Mouse (Mus musculus): ENCODE measurements around the gene Kbtbd4.

The Kbtbd4 gene

GRCm38 (mm10) chr2:90904856-90905224 lies 300 bp downstream of the Kbtbd4 start:
- no peak for DNase-seq (ENCODE audit: low spot score in 2 of 2)

GRCm38 (mm10) chr2:90906721-90907120 lies 2.2 kb downstream of the Kbtbd4 start:
- no peak for DNase-seq (ENCODE audit: low spot score in 2 of 2)

DNA sequence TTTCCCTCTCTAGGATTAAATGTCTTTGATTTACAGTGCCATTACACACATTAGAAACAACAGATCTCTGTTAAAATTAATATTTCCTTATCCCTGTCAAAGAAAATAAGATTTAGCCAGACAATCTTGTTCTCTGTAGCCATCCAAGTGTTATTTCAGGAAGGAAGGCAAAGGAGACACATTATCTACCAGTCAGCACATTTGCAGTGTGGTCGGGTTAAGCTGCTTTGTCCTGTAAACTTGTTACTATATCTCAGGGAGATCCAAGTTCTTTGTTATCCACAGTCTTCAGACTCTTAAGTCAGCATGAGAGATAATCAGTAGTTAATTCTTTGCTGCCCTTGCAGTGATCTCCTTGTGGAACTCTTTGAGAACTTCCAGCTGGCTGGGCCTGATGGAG lies 6.3 kb downstream of the Kbtbd4 start:
- DNase-seq (ENCODE audit: low spot score in 2 of 2), result no peak

DNA sequence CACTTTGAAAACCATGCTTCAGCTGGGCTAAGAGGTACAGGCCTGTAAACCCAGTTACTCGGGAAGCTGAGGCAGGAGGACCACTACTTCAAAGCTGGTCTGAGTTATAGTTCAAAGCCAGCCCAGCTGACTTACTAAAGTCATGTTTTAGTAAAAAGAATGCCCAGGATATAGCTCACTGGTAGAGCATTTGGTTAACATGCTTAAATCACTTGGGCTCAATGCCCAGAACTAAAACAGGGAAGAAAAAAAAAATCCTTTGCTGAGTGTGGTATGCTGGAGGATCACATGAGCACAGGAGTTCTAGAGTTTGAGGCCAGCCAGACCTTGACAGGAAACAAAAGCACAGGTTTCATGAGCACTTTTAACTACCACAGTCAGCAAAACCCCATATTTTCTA lies 7.1 kb downstream of the Kbtbd4 start:
- no peak for DNase-seq (ENCODE audit: low spot score in 2 of 2)

DNA sequence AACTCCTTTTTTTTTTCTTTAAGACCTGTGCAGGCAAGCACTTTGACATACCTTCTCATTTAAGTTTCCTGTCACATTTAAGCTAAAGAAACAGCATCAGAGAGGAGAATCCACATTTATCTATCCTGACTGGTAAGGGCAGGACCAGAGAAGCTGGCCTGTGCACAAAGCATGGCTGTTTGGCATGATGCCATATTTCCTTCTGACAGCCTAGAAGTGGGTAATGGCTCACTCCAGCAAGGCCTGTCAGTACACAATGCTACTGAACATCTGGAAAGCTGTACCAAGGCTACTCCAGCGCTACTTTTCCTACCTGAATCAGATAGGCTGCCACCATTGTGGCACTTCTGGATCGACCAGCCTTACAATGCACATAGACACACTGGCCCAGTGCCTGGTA lies 9.1 kb downstream of the Kbtbd4 start:
- no peak for DNase-seq (ENCODE audit: low spot score in 2 of 2)

DNA sequence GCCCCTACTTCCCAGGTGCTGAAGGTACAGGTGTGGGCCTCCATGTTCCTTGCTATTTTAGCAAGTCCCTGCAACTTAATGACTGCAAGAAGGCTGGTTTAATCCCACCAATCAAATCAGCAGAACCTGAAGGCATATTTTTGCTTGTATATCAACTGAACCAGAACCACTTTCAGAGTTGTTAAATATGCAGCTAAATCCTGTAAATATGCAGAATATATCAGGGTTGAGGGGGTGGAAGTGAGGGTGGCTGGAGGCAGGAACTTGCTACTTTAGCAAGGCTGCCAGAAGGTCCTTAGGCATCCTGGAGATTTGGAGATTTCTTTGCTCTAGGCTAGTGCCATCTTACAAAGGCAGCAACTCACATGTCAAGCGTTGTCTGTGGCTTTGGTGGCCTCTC lies 11.0 kb downstream of the Kbtbd4 start:
- no peak for DNase-seq (ENCODE audit: low spot score in 2 of 2)

DNA sequence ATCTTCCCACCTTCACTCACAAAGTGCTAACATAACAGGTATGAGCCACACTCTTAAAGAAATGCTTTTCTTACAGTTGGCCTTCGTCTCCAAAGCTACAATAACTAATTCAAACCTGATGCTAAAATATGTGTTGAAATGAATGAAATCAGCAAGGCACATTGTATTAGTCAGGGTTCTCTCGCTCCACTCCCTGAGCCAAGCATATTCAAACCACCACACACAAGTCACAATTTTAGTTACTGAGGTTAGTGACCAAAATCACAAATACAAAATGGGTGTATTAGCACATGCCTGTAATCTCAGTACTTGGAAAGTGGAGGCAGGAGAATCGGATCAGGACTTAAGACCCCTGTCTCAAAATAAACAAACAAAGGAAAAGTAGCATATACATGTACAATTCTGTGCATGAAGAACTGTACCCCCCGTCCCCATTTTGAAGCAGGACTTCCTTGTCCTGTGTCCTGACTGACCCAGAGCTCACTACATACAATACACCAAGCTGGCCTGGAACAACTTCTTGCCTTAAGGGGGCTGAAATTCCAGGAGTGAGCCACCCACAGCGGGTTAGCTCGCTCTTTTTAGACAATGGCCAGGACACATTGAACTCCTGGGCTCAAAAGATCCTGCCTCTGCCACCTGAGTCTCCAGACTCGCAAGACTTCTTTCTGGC lies 12.2 kb downstream of the Kbtbd4 start:
- no peak for DNase-seq (ENCODE audit: low spot score in 2 of 2)

GRCm38 (mm10) chr2:90917233-90917998 lies 12.9 kb downstream of the Kbtbd4 start:
- DNase-seq (ENCODE audit: low spot score in 2 of 2), result peak; percentile 57 to 74

DNA sequence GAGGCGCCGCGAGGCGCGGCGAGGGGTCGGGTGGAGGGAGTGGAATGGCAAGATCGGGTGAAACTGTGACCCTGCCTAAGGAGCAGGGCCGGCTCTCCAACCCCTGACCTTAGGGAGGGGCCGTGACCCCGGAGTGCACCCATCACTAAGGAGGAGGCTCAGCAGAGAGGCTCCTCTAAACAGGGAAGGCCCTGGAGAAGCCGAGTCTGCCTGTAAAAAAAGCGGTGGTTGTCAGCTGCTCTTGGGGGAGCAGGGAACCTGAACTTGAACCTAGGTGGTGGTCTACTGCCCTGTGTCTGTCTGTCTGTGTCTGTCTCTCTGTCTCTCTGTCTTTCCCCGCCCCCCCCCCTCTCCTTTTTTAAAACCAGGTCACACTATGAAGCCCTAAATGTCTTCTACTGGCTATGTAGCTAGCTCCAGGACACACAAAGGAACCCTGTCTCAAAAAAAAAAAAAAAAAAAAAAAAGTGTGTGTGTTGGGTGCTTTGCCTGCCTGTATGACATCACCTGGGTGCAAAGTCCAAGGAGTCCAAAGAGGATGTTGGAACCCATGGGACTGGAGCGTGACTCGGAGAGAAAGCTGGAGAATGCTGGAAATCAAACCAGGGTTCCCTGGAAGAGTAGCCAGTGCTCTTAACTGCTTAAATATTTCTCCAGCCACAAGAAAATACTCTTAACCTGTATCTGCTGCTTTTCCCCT lies 13.6 kb downstream of the Kbtbd4 start:
- DNase-seq (ENCODE audit: low spot score in 2 of 2), result no peak

DNA sequence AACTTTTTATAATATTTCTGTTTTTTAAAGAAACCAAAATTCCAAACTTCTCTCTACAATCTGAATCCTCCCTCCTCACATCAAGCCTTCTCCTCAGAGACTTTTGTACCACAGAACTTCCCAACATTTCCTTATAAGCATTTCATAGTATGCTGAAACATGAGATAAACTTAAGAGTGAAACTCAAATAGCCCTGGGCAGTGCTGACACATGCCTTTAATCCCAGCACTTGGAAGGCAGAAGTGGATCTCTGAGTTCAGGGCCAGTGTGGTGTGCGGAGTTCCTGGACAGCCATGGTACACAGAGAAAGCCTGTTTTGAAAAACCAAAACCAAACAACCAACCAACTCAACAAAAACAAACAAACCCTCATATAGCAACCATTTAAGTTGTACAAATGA lies 16.6 kb downstream of the Kbtbd4 start:
- no peak for DNase-seq (ENCODE audit: low spot score in 2 of 2)

DNA sequence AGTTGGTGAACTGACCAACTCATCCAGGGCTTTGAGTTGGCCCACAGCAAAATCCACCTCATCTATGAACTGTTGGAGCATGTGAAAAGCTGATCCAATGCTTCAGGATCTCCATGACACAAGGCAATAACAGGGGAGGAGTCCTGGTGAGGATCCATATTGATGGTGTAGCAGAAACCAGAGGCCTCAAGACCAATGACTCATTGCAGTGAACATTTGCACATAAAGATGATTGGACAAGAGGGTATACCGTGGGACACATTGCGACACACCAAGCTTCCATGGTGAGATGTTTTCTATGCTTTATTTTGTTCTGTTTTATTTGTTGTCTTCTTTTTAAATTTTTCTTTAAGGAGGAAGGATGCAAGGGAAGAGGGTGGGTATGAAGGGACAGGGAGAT lies 18.1 kb downstream of the Kbtbd4 start:
- DNase-seq (ENCODE audit: low spot score in 2 of 2), result no peak

GRCm38 (mm10) chr2:90928566-90928965 lies 24.0 kb downstream of the Kbtbd4 start:
- no peak for DNase-seq (ENCODE audit: low spot score in 2 of 2)

GRCm38 (mm10) chr2:90931829-90932228 lies 27.3 kb downstream of the Kbtbd4 start:
- DNase-seq (ENCODE audit: low spot score in 2 of 2), result no peak

- no peak for DNase-seq (ENCODE audit: low spot score in 2 of 2)
These were observed 27.7 kb downstream of the Kbtbd4 start for GRCm38 (mm10) chr2:90932273-90932672.

DNA sequence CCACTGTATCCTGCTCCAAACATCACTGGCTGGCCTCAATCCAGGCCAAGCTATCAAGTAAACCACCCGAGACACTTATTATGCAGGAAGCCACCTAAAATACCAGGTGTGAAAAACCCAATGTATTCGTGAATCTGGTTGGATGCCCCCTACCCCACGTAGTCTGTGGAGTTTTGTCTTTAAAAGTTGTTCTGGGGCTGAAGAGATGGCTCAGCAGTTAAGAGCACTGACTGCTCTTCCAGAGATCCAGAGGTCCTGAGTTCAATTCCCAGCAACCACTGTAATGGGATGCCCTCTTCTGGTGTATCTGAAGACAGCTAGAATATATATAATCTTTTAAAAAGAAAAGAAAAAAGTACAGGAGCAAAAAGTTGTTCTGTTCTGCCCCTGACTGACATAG lies 33.8 kb downstream of the Kbtbd4 start:
- DNase-seq (ENCODE audit: low spot score in 2 of 2), result no peak

- DNase-seq (ENCODE audit: low spot score in 2 of 2), result no peak
These were observed 35.2 kb downstream of the Kbtbd4 start for GRCm38 (mm10) chr2:90939750-90940149.

- DNase-seq (ENCODE audit: low spot score in 2 of 2), result peak; percentile 73 to 76
These were observed 36.0 kb downstream of the Kbtbd4 start, which contains the start of gene Celf1 for GRCm38 (mm10) chr2:90940233-90941229. Celf1 (plus strand) TSS chr2:90940382.

DNA sequence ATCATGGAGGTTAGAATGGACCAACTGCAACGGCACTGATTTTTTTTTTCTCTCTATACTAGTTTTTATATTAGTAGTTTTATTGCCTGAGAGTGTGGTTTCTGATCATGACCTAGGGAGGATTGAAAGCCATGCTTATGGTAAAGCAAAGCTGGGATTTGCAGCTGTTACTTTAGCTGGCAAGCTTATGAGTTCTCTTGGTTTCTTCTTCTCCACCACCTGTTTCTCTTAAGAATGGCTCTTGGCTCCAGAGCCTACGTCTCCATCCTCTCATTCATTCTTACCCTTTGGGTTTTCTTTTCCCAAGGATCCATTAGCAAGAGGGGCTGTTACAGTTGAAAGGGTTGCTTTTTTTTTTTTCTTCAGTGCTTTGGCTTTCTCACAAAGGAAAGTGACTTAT lies 37.2 kb downstream of the Kbtbd4 start:
- DNase-seq (ENCODE audit: low spot score in 2 of 2), result no peak

DNA sequence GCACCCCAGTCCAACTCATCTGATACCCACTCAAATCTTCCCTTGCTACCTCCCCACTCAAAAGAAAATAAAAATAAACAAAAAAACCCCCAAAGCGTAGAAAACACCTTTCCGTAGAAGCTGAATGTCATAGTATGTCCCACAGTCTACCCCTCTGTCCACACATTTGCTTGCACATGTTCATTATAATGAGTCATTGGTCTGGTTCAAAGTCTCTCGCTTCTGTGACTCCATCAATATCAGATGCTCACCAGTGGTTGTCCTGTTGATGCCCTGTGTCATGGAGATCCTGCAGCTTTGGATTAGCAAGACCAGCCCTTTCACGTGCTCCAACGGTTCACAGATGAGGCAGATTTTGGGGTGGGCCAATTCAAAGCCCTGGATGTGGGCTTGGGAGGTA lies 45.6 kb downstream of the Kbtbd4 start:
- no peak for DNase-seq (ENCODE audit: low spot score in 2 of 2)

DNA sequence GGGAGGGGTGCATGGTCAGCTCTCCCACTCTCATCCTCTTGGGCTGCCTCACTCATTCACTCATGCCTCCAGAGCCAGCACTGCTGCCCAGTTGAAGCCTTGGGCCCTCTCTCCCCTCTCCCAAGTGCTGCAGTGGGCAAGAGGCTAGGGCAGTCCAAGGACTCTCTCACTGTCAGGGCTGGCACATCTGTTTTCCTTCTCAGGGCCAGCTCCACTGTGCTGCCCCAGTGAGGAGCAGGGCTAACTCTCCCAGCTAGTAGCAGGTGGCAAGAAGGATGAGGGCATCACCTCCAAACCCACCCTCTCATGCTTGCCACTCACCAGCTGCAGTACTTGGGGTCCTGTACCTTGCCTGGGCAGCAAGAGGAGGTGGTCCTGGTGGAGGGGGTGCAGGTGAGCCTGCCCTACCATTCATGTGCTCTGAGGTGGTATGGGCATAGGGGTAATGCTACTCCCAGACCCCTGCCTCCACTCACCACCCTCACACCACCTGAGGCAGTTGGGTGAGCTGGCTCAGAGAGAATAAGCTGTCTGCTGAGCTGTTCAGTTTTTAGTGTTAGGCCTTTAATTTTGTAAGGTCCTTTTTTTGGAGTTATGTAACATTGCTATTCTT lies 46.1 kb downstream of the Kbtbd4 start:
- no peak for DNase-seq (ENCODE audit: low spot score in 2 of 2)

DNA sequence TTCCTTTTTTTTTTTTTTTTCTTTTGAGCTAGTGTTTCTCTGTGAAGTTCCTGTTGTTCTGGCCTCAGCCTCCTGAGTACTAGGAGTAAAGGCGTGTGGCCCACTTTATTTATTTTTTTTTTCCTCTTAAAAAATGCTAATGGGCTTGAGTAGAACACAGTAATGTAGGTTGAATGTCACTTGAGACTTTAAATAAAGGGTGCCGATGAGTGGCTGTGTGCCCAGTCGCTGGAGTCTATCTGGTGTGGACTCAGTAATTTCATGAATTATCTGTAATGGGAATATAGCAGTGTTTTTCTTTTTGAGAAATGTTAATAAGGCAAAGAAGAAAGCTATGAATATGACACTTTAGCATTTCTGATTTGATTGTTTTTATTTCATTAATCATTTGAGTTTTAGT lies 48.9 kb downstream of the Kbtbd4 start:
- DNase-seq (ENCODE audit: low spot score in 2 of 2), result no peak
